Mouse (Mus musculus) ES-CJ7 (cell line): ENCODE measurements at regions not wholly inside any gene's neighbourhood (a gene's known extent, or its start where the extent isn't known, plus 50 kb on each side); places are given as distances from the start of the nearest gene placed in this dataset.

Experiments
- DNase-seq: peaks from one replicate; pipeline ENCODE4 v3.0.0; 2011; ENCODE audit warnings: low read depth, low spot score

GRCm38 (mm10) chr9:80688481-80689086, 223.3 kb upstream of the Impg1 start:
- no peak for DNase-seq

- DNase-seq: no peak
Observed at GRCm38 (mm10) chr9:80683030-80683692, 217.9 kb upstream of the Impg1 start.

GRCm38 (mm10) chr9:80681709-80682108, 216.4 kb upstream of the Impg1 start:
- no peak for DNase-seq

GRCm38 (mm10) chr9:80671483-80671882, 206.2 kb upstream of the Impg1 start:
- no peak for DNase-seq

GRCm38 (mm10) chr9:80668575-80669248, 203.4 kb upstream of the Impg1 start:
- no peak for DNase-seq

- DNase-seq: no peak
Observed at GRCm38 (mm10) chr9:80658755-80659154, 193.5 kb upstream of the Impg1 start.

- no peak for DNase-seq
Observed at GRCm38 (mm10) chr9:80615114-80615513, 149.8 kb upstream of the Impg1 start.

GRCm38 (mm10) chr9:80600019-80600418, 134.7 kb upstream of the Impg1 start:
- DNase-seq: no peak

GRCm38 (mm10) chr9:80565388-80566024, 100.2 kb upstream of the Impg1 start:
- no peak for DNase-seq

- no peak for DNase-seq
Observed at GRCm38 (mm10) chr9:80563655-80564054, 98.4 kb upstream of the Impg1 start.

- DNase-seq: no peak
Observed at GRCm38 (mm10) chr9:80555531-80556067, 90.3 kb upstream of the Impg1 start.
